Comparison of ENCODE assay signal across 8 mouse cellular contexts in genomic region chr5:142630224-142630623, GRCm38 (mm10). TPM values are rescaled to one million over a fixed set of nuclear protein-coding genes. Genes with fewer than 3 reads are reported as not detected.
DNase-seq lines count a peak whose midpoint lies in the region; ATAC-seq and TF ChIP-seq lines count a peak whose summit lies in the region.

No protein-coding gene starts in this region.

- intact Hi-C loops in heart, adult 2 months (cut with DNase I): loop anchor here (10.0 kb wide), 1 partner anchor 265 kb away; no protein-coding TSS in a partner anchor

- ATAC-seq in kidney, postnatal 0 days (replicated peaks; ENCODE audit: low FRiP score, low read depth): no peak
- no peak for ATAC-seq in midbrain, embryonic 14.5 days (ENCODE audit: low FRiP score, low TSS enrichment)

- H3K4me1 ChIP-seq in heart, adult 2 months (ENCODE audit: control insufficient read depth, insufficient read depth, low read length): peaks cover 4% of the 10 kb centered on the region
- H3K4me1 ChIP-seq in kidney, postnatal 0 days (replicated peaks; ENCODE audit: insufficient read depth, low read length): peaks cover 10% of the 10 kb centered on the region
- peaks cover 12% of the 10 kb centered on the region for H3K4me1 ChIP-seq in midbrain, embryonic 14.5 days (ENCODE audit: control insufficient read depth, insufficient read depth, low read length)

- peak overlapping the region; percentile 92 for H3K4me2 ChIP-seq in kidney, postnatal 0 days (ENCODE audit: low read length)
- H3K4me2 ChIP-seq in midbrain, embryonic 14.5 days (ENCODE audit: low read length): peak overlapping the region; percentile 78

- TF ChIP-seq POLR2A in heart, adult 2 months (IDR thresholded peaks at IDR 0.05; ENCODE audit: insufficient read depth, low read depth, low read length): no peak

- WGBS in heart, adult 2 months: 7% methylated on average over 6 of the region's 6 CpGs
- WGBS in kidney, postnatal 0 days: 6% methylated on average over 6 of the region's 6 CpGs
- 11% methylated on average over 6 of the region's 6 CpGs for WGBS in midbrain, embryonic 14.5 days

- H3K9ac ChIP-seq in heart, adult 2 months (ENCODE audit: low read depth, low read length): peak overlapping the region; percentile 90
- peak overlapping the region; percentile 90 for H3K9ac ChIP-seq in kidney, postnatal 0 days (ENCODE audit: low read depth, low read length)
- peak overlapping the region; percentile 85 for H3K9ac ChIP-seq in midbrain, embryonic 14.5 days (replicated peaks; ENCODE audit: low read length)

- H3K36me3 ChIP-seq in heart, adult 2 months (ENCODE audit: control insufficient read depth, insufficient read depth, low read length): no peaks in the 10 kb centered on the region
- H3K36me3 ChIP-seq in kidney, postnatal 0 days (ENCODE audit: insufficient read depth, low read length): peaks cover 9% of the 10 kb centered on the region
- peaks cover 16% of the 10 kb centered on the region for H3K36me3 ChIP-seq in midbrain, embryonic 14.5 days (ENCODE audit: control insufficient read depth, insufficient read depth, low read length)

- H3K79me2 ChIP-seq in heart, adult 2 months (replicated peaks; ENCODE audit: control insufficient read depth, insufficient read depth, low read length): 0 out of 2 replicates have a peak, but pooled peaks cover 1% of the 10 kb centered on the region

- H3K27ac ChIP-seq in heart, adult 2 months: peak overlapping the region; percentile 89
- peak overlapping the region; percentile 92 for H3K27ac ChIP-seq in kidney, postnatal 0 days
- H3K27ac ChIP-seq in midbrain, embryonic 14.5 days (replicated peaks; ENCODE audit: low read depth, low read length): no peak overlapping the region

- H3K4me3 ChIP-seq in heart, adult 2 months: peak overlapping the region; percentile 98
- H3K4me3 ChIP-seq in kidney, postnatal 0 days (replicated peaks; ENCODE audit: low read depth, low read length): peak overlapping the region; percentile 95
- H3K4me3 ChIP-seq in midbrain, embryonic 14.5 days (replicated peaks; ENCODE audit: low read depth, low read length): peak overlapping the region; percentile 95

- H3K27me3 ChIP-seq in heart, adult 2 months (ENCODE audit: control insufficient read depth, insufficient read depth, low read length): no peaks in the 10 kb centered on the region
- no peaks in the 10 kb centered on the region for H3K27me3 ChIP-seq in kidney, postnatal 0 days (ENCODE audit: insufficient read depth, low read length)
- H3K27me3 ChIP-seq in midbrain, embryonic 14.5 days (ENCODE audit: control insufficient read depth, insufficient read depth, low read length): no peaks in the 10 kb centered on the region

- no peaks in the 10 kb centered on the region for H3K9me3 ChIP-seq in kidney, postnatal 0 days (replicated peaks; ENCODE audit: low read length)
- H3K9me3 ChIP-seq in midbrain, embryonic 14.5 days (ENCODE audit: control insufficient read depth, low read length): no peaks in the 10 kb centered on the region

- no peak for TF ChIP-seq EP300 in heart, adult 2 months (IDR thresholded peaks at IDR 0.05; ENCODE audit: insufficient read depth, low read depth, low read length)

- peak; percentile 11 to 24 for DNase-seq in frontal cortex, postnatal 36 days (ENCODE audit: low spot score in 2 of 2)
- DNase-seq in frontal cortex, postnatal 25 days (ENCODE audit: low spot score in 2 of 2): no peak
- peak; percentile 65 for DNase-seq in NIH3T3 (ENCODE audit: low read depth)
- no peak for DNase-seq in heart, adult 2 months
- DNase-seq in kidney, postnatal 0 days (ENCODE audit: low spot score): peak; percentile 71
- peak; percentile 17 for DNase-seq in midbrain, embryonic 14.5 days
- no peak for DNase-seq in layer of hippocampus, adult 8-10 months (ENCODE audit: low spot score in 2 of 2)
- DNase-seq in right cerebral cortex, adult 18-20 months: no peak

- TF ChIP-seq CTCF in heart, adult 2 months (IDR thresholded peaks at IDR 0.05): no peak
- no peak for TF ChIP-seq CTCF in kidney, postnatal 0 days (IDR thresholded peaks at IDR 0.05; ENCODE audit: low read depth)

RNA-seq across cellular contexts. Expression of gene Wipi2, which starts 2.7 kb away (rescaled TPM):
- total RNA-seq in heart, adult 2 months (2021): 10 to 100 TPM; 33.2 to 43.0 TPM
- polyA plus RNA-seq in heart, adult 2 months (2012; rRNA removed): 24.1 and 36.2 TPM in 2 replicates
- 41.8 and 46.2 TPM in 2 replicates for polyA plus RNA-seq in kidney, postnatal 0 days (2015; fragmentation: Nextera tagmentation; extraction: Ambion mirVana)
- polyA plus RNA-seq in midbrain, embryonic 14.5 days (2014; fragmentation: Nextera tagmentation; extraction: Ambion mirVana): 41.2 and 48.3 TPM in 2 replicates
- 100 to 1,000 TPM in 1 of 4 experiments, 10 to 100 TPM in 3; 87.7 to 101 (median 92.7) TPM for total RNA-seq in layer of hippocampus, adult 8-10 months (2022)

RNA-seq across cellular contexts. Expression of gene Mmd2, which starts 21.6 kb away (rescaled TPM):
- under 1 TPM; 0.30 to 0.31 TPM for total RNA-seq in heart, adult 2 months (2021)
- 0.20 and 0.29 TPM in 2 replicates for polyA plus RNA-seq in heart, adult 2 months (2012; rRNA removed)
- polyA plus RNA-seq in kidney, postnatal 0 days (2015; fragmentation: Nextera tagmentation; extraction: Ambion mirVana): 0.59 and 0.64 TPM in 2 replicates
- 33.5 and 35.3 TPM in 2 replicates for polyA plus RNA-seq in midbrain, embryonic 14.5 days (2014; fragmentation: Nextera tagmentation; extraction: Ambion mirVana)
- total RNA-seq in layer of hippocampus, adult 8-10 months (2022): 100 to 1,000 TPM; 134 to 158 (median 153) TPM

Comparison
In these comparisons a context has a peak if more than half of its experiments do, and no peak if none do; other contexts are left out.
1. DNase-seq: peak in frontal cortex, postnatal 36 days (2 of 2), NIH3T3 (single experiment), kidney, postnatal 0 days (single experiment) and midbrain, embryonic 14.5 days (single experiment); none in frontal cortex, postnatal 25 days (0 of 2), heart, adult 2 months (0 of 2), layer of hippocampus, adult 8-10 months (0 of 2) and right cerebral cortex, adult 18-20 months (single experiment).
2. RNA of gene Mmd2, which starts 21.6 kb away (polyA plus RNA-seq): 33.5 to 35.3 TPM in midbrain, embryonic 14.5 days; 0.59 to 0.64 TPM in kidney, postnatal 0 days and 0.20 to 0.29 TPM in heart, adult 2 months; every median in the first group is over 10 times any median in the second.
3. Peak in every context shown above with its lines, with median percentiles within 50 percentile points of each other: H3K4me3 ChIP-seq and H3K9ac ChIP-seq.